Mouse (Mus musculus): ENCODE results near the gene Sf1. TPM values are rescaled to one million over a fixed set of nuclear protein-coding genes. Genes with fewer than 3 reads are reported as not detected.

Sf1 gene
- polyA plus RNA-seq (2012), result 1,917 and 2,290 TPM in 2 replicates

GRCm38 (mm10) chr19:6363411-6364240 is at the start of gene Sf1:
Sf1 (plus strand) TSS chr19:6363690.

GRCm38 (mm10) chr19:6334673-6335457 is 28.6 kb upstream of the Sf1 start, which contains the start of gene Men1:
Men1 (plus strand) TSS chr19:6334979.

GRCm38 (mm10) chr19:6340524-6341452 is 22.7 kb upstream of the Sf1 start, which contains the start of gene Map4k2:
Map4k2 (plus strand) TSS chr19:6341135.

GRCm38 (mm10) chr19:6384128-6384527 is 20.6 kb downstream of the Sf1 start, which contains the start of gene Pygm:
Pygm (plus strand) TSS chr19:6384399.

GRCm38 (mm10) chr19:6399285-6400095 is 36.0 kb downstream of the Sf1 start, which contains the start of gene Rasgrp2:
Rasgrp2 (plus strand) TSS chr19:6399340.

GRCm38 (mm10) chr19:6418233-6418879 is 54.9 kb downstream of the Sf1 start, which contains the start of gene Nrxn2:
Nrxn2 (plus strand) TSS chr19:6418731.

Other genes with a start within 250 kb of the Sf1 start
- gene Sac3d1, start 245.0 kb upstream of the Sf1 start, polyA plus RNA-seq (2012), result 57.7 and 61.3 TPM in 2 replicates
- gene Snx15, start 235.4 kb upstream of the Sf1 start, polyA plus RNA-seq (2012), result 117 and 133 TPM in 2 replicates
- 0.92 and 1.5 TPM in 2 replicates for gene Batf2, start 222.7 kb upstream of the Sf1 start, polyA plus RNA-seq (2012)
- gene Arl2, start 222.1 kb upstream of the Sf1 start, polyA plus RNA-seq (2012), result 54.7 and 67.6 TPM in 2 replicates
- gene Majin, start 179.3 kb upstream of the Sf1 start, polyA plus RNA-seq (2012), result not detected in 2 replicates
- gene Gpha2, start 137.3 kb upstream of the Sf1 start, polyA plus RNA-seq (2012), result not detected in 2 replicates
- 17.7 and 17.9 TPM in 2 replicates for gene Ppp2r5b, start 127.8 kb upstream of the Sf1 start, polyA plus RNA-seq (2012)
- gene Atg2a, start 122.0 kb upstream of the Sf1 start, polyA plus RNA-seq (2012), result 78.6 and 105 TPM in 2 replicates
- 158 and 171 TPM in 2 replicates for gene Ehd1, start 87.0 kb upstream of the Sf1 start, polyA plus RNA-seq (2012)
- 17.3 and 21.8 TPM in 2 replicates for gene Cdc42bpg, start 57.2 kb upstream of the Sf1 start, polyA plus RNA-seq (2012)
- 113 and 132 TPM in 2 replicates for gene Men1, start 28.7 kb upstream of the Sf1 start, polyA plus RNA-seq (2012)
- gene Map4k2, start 22.6 kb upstream of the Sf1 start, polyA plus RNA-seq (2012), result 122 and 145 TPM in 2 replicates
- 3.7 and 10.9 TPM in 2 replicates for gene Pygm, start 20.7 kb downstream of the Sf1 start, polyA plus RNA-seq (2012)
- 586 and 616 TPM in 2 replicates for gene Rasgrp2, start 35.6 kb downstream of the Sf1 start, polyA plus RNA-seq (2012)
- gene Nrxn2, start 55.0 kb downstream of the Sf1 start, polyA plus RNA-seq (2012), result 0.15 and 0.38 TPM in 2 replicates
- 0.05 TPM in 1 of 2 replicates, not detected in the other for gene Slc22a12, start 179.3 kb downstream of the Sf1 start, polyA plus RNA-seq (2012)